Mouse (Mus musculus): ENCODE measurements around the gene Specc1. TPM values are rescaled to one million over a fixed set of nuclear protein-coding genes. Genes with fewer than 3 reads are reported as not detected.

The Specc1 gene
- total and polyA plus RNA-seq, 3 experiments: 2.5 to 5.8 TPM; not detected in 1

- no peak for TF ChIP-seq SMC3 (IDR thresholded peaks at IDR 0.05; ENCODE audit: low read depth, low read length)
- no peak for TF ChIP-seq POLR2AphosphoS2 (IDR thresholded peaks at IDR 0.05; ENCODE audit: low read length)
- TF ChIP-seq JUND (IDR thresholded peaks at IDR 0.05; ENCODE audit: low read depth, low read length): no peak
- no peak for TF ChIP-seq MYB (IDR thresholded peaks at IDR 0.05; ENCODE audit: low read depth, low read length)
- no peak for TF ChIP-seq MAFK (IDR thresholded peaks at IDR 0.05; ENCODE audit: borderline replicate concordance, low read depth, low read length)
- no peak for TF ChIP-seq MYC (IDR thresholded peaks at IDR 0.05; ENCODE audit: low read depth, low read length)
- no peak for TF ChIP-seq MXI1 (IDR thresholded peaks at IDR 0.05; ENCODE audit: low read depth, low read length)
- TF ChIP-seq POLR2AphosphoS5 (IDR thresholded peaks at IDR 0.05; ENCODE audit: borderline replicate concordance, low read depth, low read length): no peak
- TF ChIP-seq ZC3H11A (IDR thresholded peaks at IDR 0.05; ENCODE audit: low read depth, low read length): no peak
- TF ChIP-seq USF1 (IDR thresholded peaks at IDR 0.05; ENCODE audit: low read depth, low read length): no peak
- no peak for TF ChIP-seq ZMIZ1 (IDR thresholded peaks at IDR 0.05; ENCODE audit: low read depth, low read length)
- TF ChIP-seq CTCF (IDR thresholded peaks at IDR 0.05 in 2 of 3, conservative IDR thresholded peaks at IDR 0.05 in 1 of 3; ENCODE audit: control insufficient read depth in 1 of 3, insufficient read depth in 1 of 3, low read depth in 2 of 3, low read length in 3 of 3, poor library complexity in 1 of 3, severe bottlenecking in 1 of 3): no peak
- TF ChIP-seq TBP (IDR thresholded peaks at IDR 0.05; ENCODE audit: low read depth, low read length): no peak
- no peak for TF ChIP-seq GATA1 (IDR thresholded peaks at IDR 0.05; ENCODE audit: low read depth, low read length)
- TF ChIP-seq KAT2A (conservative IDR thresholded peaks at IDR 0.05; ENCODE audit: low read depth, low read length): no peak
- TF ChIP-seq TCF12 (IDR thresholded peaks at IDR 0.05; ENCODE audit: low read depth, low read length): no peak
- no peak for TF ChIP-seq NELFE (IDR thresholded peaks at IDR 0.05; ENCODE audit: low read depth, low read length)
- TF ChIP-seq RAD21 (IDR thresholded peaks at IDR 0.05; ENCODE audit: low read depth, low read length): no peak
- no peak for TF ChIP-seq HCFC1 (IDR thresholded peaks at IDR 0.05; ENCODE audit: low read depth, low read length)
- TF ChIP-seq BHLHE40 (IDR thresholded peaks at IDR 0.05; ENCODE audit: borderline replicate concordance, low read depth, low read length): no peak
- no peak overlapping the region for H3K4me3 ChIP-seq (ENCODE audit: control insufficient read depth in 1 of 2, insufficient read depth in 1 of 2, low read depth in 2 of 2, low read length in 2 of 2)
- no peak for DNase-seq (ENCODE audit: low read depth, low spot score)
- no peaks in the 10 kb centered on the region for H3K9me3 ChIP-seq (replicated peaks; ENCODE audit: insufficient read depth, low read length)
- no peak overlapping the region for H3K27ac ChIP-seq (ENCODE audit: control insufficient read depth, low read depth, low read length)
- no peaks in the 10 kb centered on the region for H3K79me2 ChIP-seq (ENCODE audit: control insufficient read depth, insufficient read depth, low read length, poor library complexity)
- no peak overlapping the region for H3K9ac ChIP-seq (ENCODE audit: control insufficient read depth, low read depth, low read length, poor library complexity, severe bottlenecking)
- H3K27me3 ChIP-seq (ENCODE audit: control insufficient read depth in 1 of 2, insufficient read depth in 2 of 2, low read length in 2 of 2): no peaks in the 10 kb centered on the region
- no peaks in the 10 kb centered on the region for H3K4me1 ChIP-seq (ENCODE audit: control insufficient read depth in 1 of 2, insufficient read depth in 2 of 2, low read length in 2 of 2)
- H3K36me3 ChIP-seq (ENCODE audit: control insufficient read depth in 1 of 2, insufficient read depth in 2 of 2, low read length in 2 of 2): no peaks in the 10 kb centered on the region
Observed at GRCm38 (mm10) chr11:62269097-62269496, 312.5 kb downstream of the Specc1 start.

- Histone ChIP-seq H3K9ac (ENCODE audit: control insufficient read depth, low read depth, low read length, poor library complexity, severe bottlenecking) (no peak overlapping the region), H3K36me3 (ENCODE audit: control insufficient read depth in 1 of 2, insufficient read depth in 2 of 2, low read length in 2 of 2) (no peaks in the 10 kb centered on the region), H3K4me1 (ENCODE audit: control insufficient read depth in 1 of 2, insufficient read depth in 2 of 2, low read length in 2 of 2) (no peaks in the 10 kb centered on the region), H3K79me2 (ENCODE audit: control insufficient read depth, insufficient read depth, low read length, poor library complexity) (no peaks in the 10 kb centered on the region), H3K27me3 (ENCODE audit: control insufficient read depth in 1 of 2, insufficient read depth in 2 of 2, low read length in 2 of 2) (no peaks in the 10 kb centered on the region), H3K9me3 (replicated peaks; ENCODE audit: insufficient read depth, low read length) (no peaks in the 10 kb centered on the region), H3K27ac (ENCODE audit: control insufficient read depth, low read depth, low read length) (no peak overlapping the region), H3K4me3 (ENCODE audit: control insufficient read depth in 1 of 2, insufficient read depth in 1 of 2, low read depth in 2 of 2, low read length in 2 of 2) (no peak overlapping the region)
- no peak for DNase-seq (ENCODE audit: low read depth, low spot score)
- TF ChIP-seq CHD2 (IDR thresholded peaks at IDR 0.05; ENCODE audit: low read length): no peak
- TF ChIP-seq GABPA (IDR thresholded peaks at IDR 0.05; ENCODE audit: low read depth, low read length): no peak
- no peak for TF ChIP-seq HCFC1 (IDR thresholded peaks at IDR 0.05; ENCODE audit: low read depth, low read length)
- TF ChIP-seq SIN3A (IDR thresholded peaks at IDR 0.05; ENCODE audit: low read length): no peak
- TF ChIP-seq USF2 (IDR thresholded peaks at IDR 0.05; ENCODE audit: borderline replicate concordance in 1 of 2, insufficient read depth in 1 of 2, low read depth in 1 of 2, low read length in 2 of 2): no peak
- TF ChIP-seq TCF12 (IDR thresholded peaks at IDR 0.05; ENCODE audit: low read depth, low read length): no peak
- no peak for TF ChIP-seq MAFK (IDR thresholded peaks at IDR 0.05; ENCODE audit: borderline replicate concordance, low read depth, low read length)
- no peak for TF ChIP-seq CTCF (IDR thresholded peaks at IDR 0.05 in 2 of 3, conservative IDR thresholded peaks at IDR 0.05 in 1 of 3; ENCODE audit: control insufficient read depth in 1 of 3, insufficient read depth in 1 of 3, low read depth in 2 of 3, low read length in 3 of 3, poor library complexity in 1 of 3, severe bottlenecking in 1 of 3)
- TF ChIP-seq POLR2AphosphoS2 (IDR thresholded peaks at IDR 0.05; ENCODE audit: low read length): no peak
- no peak for TF ChIP-seq CHD1 (IDR thresholded peaks at IDR 0.05; ENCODE audit: low read depth, low read length)
- TF ChIP-seq MAZ (IDR thresholded peaks at IDR 0.05; ENCODE audit: low read depth, low read length): no peak
- TF ChIP-seq POLR2AphosphoS5 (IDR thresholded peaks at IDR 0.05; ENCODE audit: borderline replicate concordance, low read depth, low read length): no peak
- no peak for TF ChIP-seq MYC (IDR thresholded peaks at IDR 0.05; ENCODE audit: low read depth, low read length)
- TF ChIP-seq EP300 (IDR thresholded peaks at IDR 0.05; ENCODE audit: low read depth in 1 of 2, low read length in 2 of 2): no peak
- no peak for TF ChIP-seq KAT2A (conservative IDR thresholded peaks at IDR 0.05; ENCODE audit: low read depth, low read length)
- TF ChIP-seq TBP (IDR thresholded peaks at IDR 0.05; ENCODE audit: low read depth, low read length): no peak
- TF ChIP-seq BHLHE40 (IDR thresholded peaks at IDR 0.05; ENCODE audit: borderline replicate concordance, low read depth, low read length): no peak
Observed at GRCm38 (mm10) chr11:62270851-62271250, 314.3 kb downstream of the Specc1 start.
